15 mouse cellular contexts compared by ENCODE assay signal in the genomic region with DNA sequence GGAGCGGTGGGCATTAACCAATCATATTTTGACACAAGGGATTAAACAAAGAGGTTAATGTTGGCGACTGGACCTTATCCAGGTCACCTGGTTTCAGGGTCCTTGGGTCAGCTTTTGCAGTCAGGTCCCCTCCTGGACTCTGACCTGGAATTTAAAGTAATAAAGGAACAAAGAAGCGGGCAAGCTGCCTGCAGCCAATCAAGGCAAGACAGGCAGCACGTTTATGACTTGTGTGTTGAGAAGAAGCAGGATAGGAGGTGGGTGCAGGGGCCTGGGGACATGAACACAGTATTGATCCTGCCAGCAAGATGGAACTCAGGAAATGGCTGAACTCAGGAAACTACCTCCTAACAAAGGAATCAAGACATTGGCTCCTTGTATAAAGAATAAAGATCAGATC.
"Had no signal": no experiment of that assay in that cellular context is flagged by ENCODE, and none has a peak within 500 bp of the region (broad histone marks: within the 10 kb centered on the region; RNA-seq: fewer than 3 reads in every experiment).

No protein-coding gene starts in this region.

- H3K27ac ChIP-seq: hindbrain, embryonic 14.5 days; kidney, postnatal 0 days; limb, embryonic 15.5 days; liver, embryonic 13.5 days; lung, embryonic 15.5 days; macrophage; midbrain, embryonic 13.5 days; stomach, postnatal 0 days had no signal

- ATAC-seq: liver, postnatal 0 days; midbrain, embryonic 13.5 days had no signal

- H3K4me1 ChIP-seq: liver, embryonic 13.5 days; lung, embryonic 15.5 days; megakaryocyte, embryonic 14.5 days had no signal

- H3K36me3 ChIP-seq: limb, embryonic 15.5 days; liver, embryonic 13.5 days; lung, embryonic 15.5 days; midbrain, embryonic 13.5 days had no signal

- H3K4me2 ChIP-seq: hindbrain, embryonic 14.5 days; limb, embryonic 15.5 days; liver, embryonic 13.5 days; lung, embryonic 15.5 days; midbrain, embryonic 13.5 days had no signal

- H3K9me3 ChIP-seq: limb, embryonic 15.5 days; liver, embryonic 13.5 days; lung, embryonic 15.5 days; midbrain, embryonic 13.5 days had no signal

- H3K4me3 ChIP-seq: limb, embryonic 15.5 days; liver, embryonic 13.5 days; lung, embryonic 15.5 days; megakaryocyte, embryonic 14.5 days; midbrain, embryonic 13.5 days had no signal

- DNase-seq: kidney, adult 9 months; liver, embryonic 13.5 days; liver, postnatal 0 days; lung, postnatal 14 days; right cerebral cortex, adult 18-20 months; right cerebral cortex, postnatal 25 days; thymus, postnatal 4 days had no signal

- H3K27me3 ChIP-seq: limb, embryonic 15.5 days; liver, embryonic 13.5 days; lung, embryonic 15.5 days had no signal

- H3K9ac ChIP-seq: hindbrain, embryonic 14.5 days; limb, embryonic 15.5 days; liver, embryonic 13.5 days; liver, postnatal 0 days; lung, embryonic 15.5 days; midbrain, embryonic 13.5 days had no signal
